Mouse (Mus musculus) heart, postnatal 14 days (tissue): Measurements from ENCODE around the gene Phb2. TPM values are rescaled to one million over a fixed set of nuclear protein-coding genes. Genes with fewer than 3 reads are reported as not detected.
"Not testable (repeated sequence)": the region's sequence is repeated elsewhere in the genome, so short reads cannot be mapped to it uniquely, and the experiment has no call there.

ENCODE experiments used
- DNase-seq, 2 experiments: peaks; one replicate each; pipeline ENCODE4 v3.0.0; 2021 to 2022
- intact Hi-C: fragments of 180-260 bp; cut with DNase I; formaldehyde crosslinking; loops from one replicate; pipeline ENCODE4 v1.15.1; 2025
- long read RNA-seq, 2 experiments: library from polyadenylated mRNA; stranded (forward); transcript quantifications; one replicate each; pipeline ENCODE4 v2.0.0; 2021
- total RNA-seq, 2 experiments: library from RNA; stranded (reverse); gene quantifications; 2 replicates each; pipeline ENCODE4 v1.2.3; 2021

The Phb2 gene
- 100 to 1,000 TPM; 326 to 358 TPM for total RNA-seq
- long read RNA-seq, experiment 1, partial matches to known transcripts: 5 of 504 reads
- long read RNA-seq, experiment 1, other reads (novel, unspliced or antisense): 499 of 504 reads
- long read RNA-seq, experiment 2, partial matches to known transcripts: 4 of 334 reads
- long read RNA-seq, experiment 2, other reads (novel, unspliced or antisense): 330 of 334 reads

- intact Hi-C loops: loop anchor here (1.0 to 10.0 kb wide), 3 partner anchors 28 to 303 kb away; partner anchors contain the start of gene Lpcat3
These were observed at the start of gene Phb2, which contains the start of gene Emg1 for GRCm38 (mm10) chr6:124711824-124712782. Phb2 (plus strand) TSS chr6:124712336. Emg1 (minus strand) TSS chr6:124712178.

DNA sequence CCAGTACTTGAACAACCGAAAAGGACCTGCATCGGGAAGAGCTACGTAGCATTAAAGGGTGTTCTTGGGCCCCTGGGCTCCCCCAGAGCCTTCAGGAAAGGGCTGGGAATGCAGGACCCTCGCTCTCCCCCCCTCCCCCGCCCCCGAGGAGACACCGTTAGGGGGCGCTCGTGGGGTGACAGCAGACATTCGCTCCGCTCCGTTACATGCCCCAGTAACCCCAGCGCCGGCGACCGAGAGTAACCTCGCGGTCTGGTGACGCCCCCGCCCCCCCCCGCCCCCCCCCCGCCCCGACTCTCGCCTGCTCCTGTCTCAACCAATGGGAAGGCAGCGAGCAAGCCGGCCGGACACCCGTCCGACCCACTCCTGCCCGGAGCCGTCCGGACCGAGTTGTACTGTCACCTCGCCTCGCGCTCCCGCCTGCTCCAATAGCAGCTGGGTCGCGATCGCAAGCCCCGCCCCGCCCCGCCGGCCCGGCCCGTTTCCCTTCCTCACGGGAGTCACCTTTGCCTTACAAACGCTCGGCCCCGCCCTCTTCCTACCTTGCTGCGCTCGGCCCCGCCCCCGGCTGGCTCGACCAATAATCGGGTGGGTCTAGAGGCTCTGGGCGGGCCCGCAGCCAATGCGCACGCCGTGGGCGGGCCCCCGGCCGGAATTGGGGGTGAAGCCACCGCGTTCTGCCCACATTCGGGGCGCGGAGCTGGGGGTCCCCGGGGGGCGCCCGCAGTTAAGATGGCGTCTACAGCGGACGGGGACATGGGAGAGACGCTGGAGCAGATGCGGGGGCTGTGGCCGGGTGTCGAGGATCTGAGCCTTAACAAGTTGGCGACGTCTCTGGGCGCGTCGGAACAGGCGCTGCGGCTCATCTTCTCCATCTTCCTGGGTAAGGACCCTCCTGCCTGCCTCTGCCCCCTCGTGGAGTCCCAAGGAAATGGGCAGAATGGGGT lies 49.4 kb upstream of the Phb2 start, which contains the start of gene Lpcat3:
Gene Lpcat3 (plus strand): TSS at position 551 of the 947 bp plus-strand sequence.
- intact Hi-C loops: loop anchor here (2.0 to 5.0 kb wide), 3 partner anchors 40 to 96 kb away; partner anchors contain the start of genes Emg1 and Phb2
- peak; percentile 98 to 99 for DNase-seq

More at GRCm38 (mm10) chr6:124711824-124712782, at the start of gene Phb2, which contains the start of gene Emg1:
- DNase-seq: peak; percentile 98 to 99

GRCm38 (mm10) chr6:124663424-124663795 lies 48.7 kb upstream of the Phb2 start:
- no peak for DNase-seq

GRCm38 (mm10) chr6:124664256-124664655 lies 47.9 kb upstream of the Phb2 start:
- intact Hi-C loops: loop anchor here (5.0 kb wide), 1 partner anchor 38 kb away; no protein-coding TSS in a partner anchor
- no peak for DNase-seq

More at GRCm38 (mm10) chr6:124663424-124663795, 48.7 kb upstream of the Phb2 start:
- intact Hi-C loops: loop anchor here (2.0 to 5.0 kb wide), 3 partner anchors 39 to 95 kb away; partner anchors contain the start of genes Emg1 and Phb2

DNA sequence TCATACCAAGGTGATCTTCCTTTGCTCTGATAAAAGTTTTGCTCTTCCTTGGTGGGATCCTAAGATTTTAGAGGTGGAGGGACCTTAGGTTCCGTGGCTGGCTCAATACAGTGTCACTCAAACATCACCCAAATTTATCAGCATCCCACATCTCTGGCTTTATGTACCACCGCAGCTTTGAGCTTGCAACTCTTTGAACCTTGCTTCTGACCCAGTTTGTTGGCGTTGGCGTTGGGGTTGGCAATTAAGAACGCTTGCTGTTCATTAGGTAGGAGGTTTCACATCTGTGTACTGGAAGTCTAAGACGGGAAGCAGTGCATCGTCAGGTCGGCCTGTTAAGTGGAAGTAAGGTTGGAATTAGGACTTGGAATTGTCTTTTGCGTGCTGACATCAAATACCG lies 47.1 kb upstream of the Phb2 start:
- intact Hi-C loops: no loop called here
- DNase-seq: no peak

GRCm38 (mm10) chr6:124669234-124669859 lies 42.8 kb upstream of the Phb2 start:
- DNase-seq: no peak
- intact Hi-C loops: no loop called here

DNA sequence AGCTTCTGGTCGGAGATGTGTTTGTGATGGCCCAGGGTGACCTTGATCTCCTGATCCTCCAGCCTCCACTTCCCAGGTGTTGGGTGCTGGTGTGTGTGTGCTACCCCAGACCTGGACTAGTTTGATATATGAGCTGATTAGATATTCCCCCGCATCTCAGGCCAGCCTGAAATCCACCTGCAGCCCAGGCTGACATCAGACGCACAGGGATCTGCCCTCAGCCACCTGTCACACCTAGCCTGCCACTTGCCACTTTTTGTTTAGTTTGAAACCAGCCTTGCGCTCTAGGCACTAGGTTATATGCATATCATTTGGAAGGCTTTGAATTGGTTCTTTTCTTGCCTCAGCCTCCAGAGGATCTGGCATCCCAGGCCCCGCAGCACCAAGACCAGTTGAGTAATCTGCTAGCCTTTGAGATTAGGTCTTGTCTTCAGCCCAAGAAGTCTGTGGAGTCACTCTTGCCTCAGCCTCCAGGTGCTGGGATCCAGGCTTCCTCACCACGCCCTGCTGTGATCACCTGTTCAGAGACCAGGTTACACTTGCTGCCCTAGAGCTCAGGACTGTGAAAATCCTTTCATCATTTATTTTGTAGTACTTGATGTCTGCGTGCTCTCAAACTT lies 41.7 kb upstream of the Phb2 start:
- intact Hi-C loops: no loop called here
- DNase-seq: no peak

GRCm38 (mm10) chr6:124672100-124672499 lies 40.0 kb upstream of the Phb2 start:
- DNase-seq: no peak
- intact Hi-C loops: loop anchor here (2.0 kb wide), 1 partner anchor 31 kb away; no protein-coding TSS in a partner anchor

DNA sequence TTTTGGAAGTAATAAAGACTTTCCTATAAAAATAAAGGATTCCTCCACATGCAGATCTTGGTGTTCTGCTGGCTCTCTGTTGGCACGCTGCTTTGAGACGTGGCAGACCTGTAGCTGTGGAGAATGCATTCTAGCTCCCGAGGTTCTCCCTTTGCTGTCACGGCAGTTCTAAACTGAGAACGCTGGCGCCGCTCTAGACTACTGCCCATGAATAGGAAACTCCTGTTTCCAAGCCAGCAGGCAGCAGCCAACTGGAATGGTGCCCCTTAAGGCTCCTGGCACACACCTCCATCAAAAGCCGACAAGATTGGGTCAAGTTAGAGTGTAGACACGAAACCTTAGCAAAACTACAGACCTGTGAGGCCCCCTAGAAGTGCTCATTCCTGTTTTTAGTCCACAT lies 38.5 kb upstream of the Phb2 start:
- intact Hi-C loops: loop anchor here (2.0 kb wide), 1 partner anchor 29 kb away; no protein-coding TSS in a partner anchor
- DNase-seq: peak; percentile 45 to 69

GRCm38 (mm10) chr6:124674591-124674990 lies 37.5 kb upstream of the Phb2 start:
- no peak for DNase-seq
- intact Hi-C loops: no loop called here

DNA sequence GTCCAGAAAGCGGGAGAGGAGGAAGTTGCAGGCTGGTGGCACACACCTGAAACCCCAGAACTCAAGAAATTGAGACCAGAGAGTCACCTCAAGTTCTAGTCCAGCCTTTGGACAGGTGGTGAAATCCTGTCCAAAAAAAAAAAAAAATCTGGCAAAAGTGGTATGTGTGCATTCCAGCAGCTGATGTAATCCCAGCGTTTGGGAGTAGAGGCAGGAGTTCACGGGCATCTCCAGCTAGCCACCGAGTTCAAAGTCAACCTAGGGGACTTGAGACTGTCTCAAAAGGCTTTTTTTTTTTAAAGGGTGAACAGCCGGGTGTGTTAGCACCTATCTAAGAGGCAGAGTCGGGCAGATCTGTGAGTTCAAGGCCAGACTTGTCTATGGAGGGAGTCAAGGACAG lies 36.0 kb upstream of the Phb2 start:
- no peak for DNase-seq
- intact Hi-C loops: no loop called here

DNA sequence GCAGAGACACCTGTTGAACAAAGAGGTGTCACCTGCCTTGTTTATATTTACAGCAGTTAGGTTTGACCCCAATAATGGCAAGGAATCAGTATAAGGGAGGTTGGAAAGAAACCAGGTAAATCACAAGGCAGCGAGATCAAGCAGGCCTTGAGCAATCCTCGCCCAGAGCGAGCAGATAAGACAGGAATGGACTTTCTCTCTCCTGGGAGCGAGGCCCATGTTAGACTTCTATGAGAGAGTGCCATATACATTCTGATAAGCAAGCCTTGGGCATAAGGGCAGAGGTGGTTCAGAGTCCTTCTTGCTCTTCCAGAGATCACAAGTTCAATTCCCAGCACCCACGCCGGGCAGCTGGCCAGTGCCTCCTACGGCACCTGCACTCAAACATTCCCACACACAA lies 33.4 kb upstream of the Phb2 start:
- DNase-seq: no peak
- intact Hi-C loops: no loop called here

GRCm38 (mm10) chr6:124679486-124679885 lies 32.6 kb upstream of the Phb2 start:
- no peak for DNase-seq
- intact Hi-C loops: no loop called here

DNA sequence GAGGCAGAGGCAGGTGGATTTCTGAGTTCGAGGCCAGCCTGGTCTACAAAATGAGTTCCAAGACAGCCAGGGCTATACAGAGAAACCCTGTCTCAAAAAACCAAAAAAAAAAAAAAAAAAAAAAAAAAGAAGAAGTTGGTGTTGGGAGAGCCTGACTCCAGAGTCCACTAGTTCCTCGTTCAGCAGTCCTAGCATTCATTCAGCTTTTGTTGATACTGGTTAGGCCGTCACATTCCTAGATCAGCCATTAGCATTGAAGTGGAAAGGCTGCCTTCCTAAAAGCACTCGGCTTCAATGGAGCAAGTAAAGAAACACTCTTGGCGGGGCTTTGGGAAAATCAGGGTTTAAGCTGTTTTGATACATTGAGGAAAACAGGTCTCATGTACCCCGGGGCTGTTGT lies 29.8 kb upstream of the Phb2 start:
- intact Hi-C loops: not testable (repeated sequence)

DNA sequence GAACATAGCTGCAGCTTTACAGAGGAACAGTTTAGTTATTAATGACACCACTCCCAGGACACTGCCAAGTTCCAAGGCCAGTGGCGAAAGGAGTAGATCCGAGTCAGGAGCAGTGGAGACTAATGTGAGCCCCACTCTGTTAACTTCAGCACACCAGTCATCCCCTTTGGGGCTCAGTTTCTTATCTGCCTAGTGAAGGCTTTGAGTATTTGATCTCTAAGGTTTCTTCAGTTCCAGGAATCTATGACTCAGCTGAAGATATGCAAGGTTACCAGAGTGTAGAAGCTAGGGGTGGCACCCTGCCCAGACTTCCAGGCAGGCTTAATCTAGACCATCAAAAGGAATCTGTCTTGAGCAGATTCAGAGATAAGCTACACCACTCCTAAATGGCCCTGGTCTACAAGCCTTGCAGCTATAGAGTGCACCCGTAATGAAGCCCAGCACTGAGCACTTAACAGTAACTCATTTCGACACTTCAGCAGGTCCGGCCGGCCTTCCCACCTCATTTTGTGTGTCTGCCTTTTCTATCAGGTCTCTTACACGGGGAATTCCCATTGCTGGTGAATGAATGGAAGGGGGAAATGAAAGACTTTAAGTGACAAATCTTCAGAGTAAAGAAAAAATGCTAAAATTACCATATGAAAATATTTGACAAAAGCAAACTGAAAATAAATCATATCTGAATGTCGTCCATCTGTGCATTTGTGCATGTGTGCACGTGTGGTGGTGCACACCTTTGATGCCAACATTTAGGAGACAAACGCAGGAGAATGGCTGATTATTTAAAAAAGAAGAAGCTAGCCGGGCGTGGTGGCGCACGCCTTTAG lies 28.3 kb upstream of the Phb2 start:
- intact Hi-C loops: no loop called here
- DNase-seq: no peak

More for the DNA sequence above, 29.8 kb upstream of the Phb2 start:
- not testable (repeated sequence) for DNase-seq

DNA sequence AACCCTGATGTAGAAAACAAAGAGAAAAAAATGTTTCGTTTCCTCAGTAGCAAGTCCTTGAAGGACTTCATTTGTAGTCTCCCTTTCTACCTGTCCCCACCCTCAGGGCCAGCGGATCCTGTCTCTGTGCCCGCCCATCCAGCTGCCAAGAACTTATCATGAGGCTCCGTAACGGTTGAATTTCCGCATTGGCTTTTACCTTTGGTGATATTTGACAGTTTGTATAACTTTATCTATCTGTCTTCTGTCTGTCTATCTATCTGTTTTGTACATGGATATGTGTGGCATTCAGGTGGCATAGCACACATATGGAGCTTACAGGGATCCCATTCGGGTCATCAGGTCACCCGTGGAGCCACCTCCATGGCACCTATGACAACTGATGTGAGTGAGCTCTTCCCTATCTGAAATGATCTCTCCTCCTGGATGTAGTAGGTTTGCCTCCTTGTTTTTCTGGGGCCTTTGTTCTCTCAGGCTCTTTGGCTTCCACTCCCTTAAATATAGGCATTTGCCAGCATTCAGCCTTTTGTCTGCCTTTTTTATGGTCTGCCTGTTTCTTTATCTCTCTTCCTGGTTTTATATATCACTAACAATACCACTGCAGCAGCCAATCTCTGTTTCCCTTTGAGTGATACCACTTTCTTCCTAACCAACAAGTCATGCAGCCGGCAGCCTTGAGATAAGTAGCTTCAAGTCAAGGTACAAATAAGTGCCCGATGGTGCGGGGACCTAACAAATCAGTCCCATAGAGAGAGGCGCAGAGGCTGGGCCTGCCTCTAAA lies 26.3 kb upstream of the Phb2 start:
- no peak for DNase-seq
- intact Hi-C loops: no loop called here

GRCm38 (mm10) chr6:124686644-124687043 lies 25.5 kb upstream of the Phb2 start:
- intact Hi-C loops, DNase-seq: not testable (repeated sequence)
